Mouse (Mus musculus): ENCODE measurements at regions not wholly inside any gene's neighbourhood (a gene's known extent, or its start where the extent isn't known, plus 50 kb on each side); places are given as distances from the start of the nearest gene placed in this dataset.

DNA sequence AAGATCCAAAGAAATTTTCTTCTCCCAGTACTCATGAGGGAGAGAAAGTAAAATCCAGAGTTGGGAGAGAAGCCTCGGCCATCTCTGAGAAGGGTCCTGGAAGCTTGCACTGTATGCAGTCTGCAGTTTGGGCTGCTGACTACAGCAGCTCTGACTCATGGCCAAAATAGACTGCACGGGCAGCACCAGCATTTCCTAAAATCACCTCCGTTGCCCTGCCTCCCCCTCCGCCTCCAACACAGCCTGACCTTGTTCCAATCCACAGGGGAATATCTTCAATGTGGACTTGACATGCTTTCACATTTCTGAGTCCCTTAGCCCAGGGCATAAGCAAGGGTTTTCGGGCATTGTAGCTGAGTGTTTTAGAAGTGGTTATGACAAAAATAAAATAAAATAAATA, 441.3 kb downstream of the Nr2f2 start:
- no peak for TF ChIP-seq EP300 (IDR thresholded peaks at IDR 0.05; ENCODE audit: low read length)
- TF ChIP-seq ZMIZ1 (IDR thresholded peaks at IDR 0.05; ENCODE audit: low read depth, low read length), result no peak
- no peak for TF ChIP-seq MAFK (IDR thresholded peaks at IDR 0.05; ENCODE audit: insufficient replicate concordance, low read length)
- TF ChIP-seq ZC3H11A (IDR thresholded peaks at IDR 0.05; ENCODE audit: low read depth, low read length), result no peak
- no peak for TF ChIP-seq MEF2A (IDR thresholded peaks at IDR 0.05; ENCODE audit: borderline replicate concordance, low read depth, low read length)

Measured in CH12.LX (cell line).